Mouse (Mus musculus) ovary, adult 10 weeks (tissue): ENCODE measurements around the gene Glmn. TPM values are rescaled to one million over a fixed set of nuclear protein-coding genes. Genes with fewer than 3 reads are reported as not detected.

Source experiments
- polyA plus RNA-seq: library from polyadenylated mRNA; stranded (reverse); fragments of 350-450 nt; fragmentation: Illumina TruSeq; extraction: RNeasy Lipid Tissue Mini Kit (QIAGEN cat#74804); gene quantifications from one replicate; pipeline ENCODE4 v1.2.3, GENCODE M21; 2014

Glmn gene
- 65.1 TPM for polyA plus RNA-seq

DNA sequence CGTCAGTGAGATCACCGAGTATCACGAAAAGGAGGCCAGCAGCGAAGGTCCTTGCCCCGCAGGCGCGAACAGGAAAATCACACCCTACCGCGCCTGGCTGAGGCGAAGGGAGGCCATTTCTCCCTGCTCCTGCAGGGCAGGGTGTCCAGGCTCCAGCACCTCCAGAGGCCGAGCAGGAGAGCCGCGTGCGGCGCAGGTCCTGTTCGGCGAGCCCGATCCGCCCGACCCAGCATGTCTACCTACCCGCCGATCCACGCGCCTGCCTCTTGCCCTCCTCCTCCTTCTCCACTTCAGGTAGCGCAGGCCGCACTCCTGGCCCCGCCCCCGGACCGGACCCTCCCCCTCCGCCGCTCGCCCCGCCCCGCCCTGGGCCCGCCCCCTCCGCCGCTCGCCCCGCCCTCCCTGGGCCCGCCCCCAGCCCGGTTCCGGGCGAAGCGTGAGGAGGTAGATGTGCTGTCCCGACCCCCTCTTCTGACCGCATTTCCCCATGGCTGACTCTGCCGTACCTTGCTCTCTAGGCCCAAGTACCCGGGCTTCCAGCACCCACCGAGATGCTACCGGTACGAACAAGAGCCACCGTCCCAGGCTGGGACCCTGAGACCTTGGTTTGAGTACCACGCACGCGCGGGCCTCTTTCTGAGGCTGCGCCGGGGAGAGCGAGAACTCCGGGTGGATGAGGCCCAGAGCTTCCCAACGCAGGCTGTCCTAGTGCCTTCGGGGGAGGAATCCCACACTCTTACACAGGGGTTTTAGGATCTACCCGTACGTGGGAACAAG, at the start of gene Glmn, which contains the start of gene Rpap2:
TSS of gene Glmn (minus strand) at position 588 of the 777 bp plus-strand sequence.
TSS of gene Rpap2 (plus strand) at position 73 of the 777 bp plus-strand sequence.

DNA sequence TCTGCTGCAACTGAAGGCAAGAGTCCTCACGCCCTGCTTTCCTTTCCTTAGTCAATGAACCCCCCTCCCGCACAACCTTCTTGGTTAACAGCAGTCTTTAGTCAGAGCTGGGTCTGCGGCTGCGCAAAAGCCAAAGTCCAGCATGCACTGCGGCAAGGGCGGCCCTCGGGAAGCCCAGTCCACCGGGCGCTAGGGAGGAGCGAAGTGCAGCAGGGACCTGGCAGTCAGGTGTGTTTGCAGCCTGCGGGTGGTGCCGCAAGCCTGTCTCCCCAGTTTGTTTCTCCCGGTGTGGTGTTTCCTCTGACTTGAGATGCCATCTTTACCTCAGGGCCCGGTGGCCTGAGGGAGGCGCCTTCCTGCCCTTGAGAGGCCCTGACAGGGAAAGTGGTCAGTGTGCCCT, 63.1 kb downstream of the Glmn start, which contains the start of gene 1700028K03Rik:
TSS of gene 1700028K03Rik (plus strand) at position 129 of the 400 bp plus-strand sequence.

GRCm38 (mm10) chr5:107507321-107507720, 90.4 kb downstream of the Glmn start, which contains the start of gene Gm42669:
TSS of gene Gm42669 (plus strand) at chr5:107507621.

Other genes starting within 250 kb of the Glmn start
- gene Ephx4, start 195.2 kb downstream of the Glmn start, polyA plus RNA-seq, result 4.2 TPM
- not detected for gene Lpcat2b, start 166.3 kb downstream of the Glmn start, polyA plus RNA-seq
- gene Btbd8, start 159.9 kb downstream of the Glmn start, polyA plus RNA-seq, result 12.1 TPM
- not detected for gene Gm42669, start 90.3 kb downstream of the Glmn start, polyA plus RNA-seq
- 1.3 TPM for gene 1700028K03Rik, start 63.2 kb downstream of the Glmn start, polyA plus RNA-seq
- gene Rpap2, start 515 bp downstream of the Glmn start, polyA plus RNA-seq, result 36.6 TPM
- 0.29 TPM for gene Gfi1, start 128.1 kb upstream of the Glmn start, polyA plus RNA-seq
- 0.46 TPM for gene Ube2d2b, start 232.2 kb upstream of the Glmn start, polyA plus RNA-seq